Mouse (Mus musculus) kidney, adult 2 months (tissue): Measurements from ENCODE around the gene Rasgrp3.

ENCODE experiments used
- CTCF ChIP-seq: fragments of 200-500 bp; conservative IDR thresholded peaks from 2 replicates; pipeline ENCODE4 v1.5.1; 2011; ENCODE audit warnings: low read depth, mild to moderate bottlenecking, control low read depth, low read length, moderate library complexity, mixed read lengths; ENCODE audit not compliant: insufficient read depth, insufficient read length
- POLR2A ChIP-seq: fragments of 200-500 bp; IDR thresholded peaks from one replicate; pipeline ENCODE4 v1.6.1; 2011; ENCODE audit warnings: low read depth, low read length, control low read depth

DNA sequence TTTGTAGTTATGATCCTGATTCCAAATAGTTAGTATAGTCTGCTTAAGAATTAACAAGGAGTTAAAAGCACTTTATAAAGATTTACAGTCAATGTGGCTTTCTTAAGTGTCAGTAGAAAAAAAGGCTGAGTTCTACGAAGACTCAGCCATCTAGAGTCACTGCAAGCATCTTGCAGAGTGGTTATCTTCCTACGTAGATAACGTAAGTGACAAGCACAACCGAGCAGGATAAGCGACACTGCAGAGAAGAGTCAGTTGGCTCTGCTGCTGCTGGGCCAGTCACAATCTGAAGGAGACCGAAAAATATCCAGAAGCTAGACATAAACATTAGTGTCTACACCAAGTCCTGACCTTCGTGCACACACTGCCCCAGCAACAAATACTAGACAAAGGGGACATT, 107.7 kb downstream of the Rasgrp3 start:
- TF ChIP-seq CTCF (no peak), POLR2A (no peak)
